In the genomic region with DNA sequence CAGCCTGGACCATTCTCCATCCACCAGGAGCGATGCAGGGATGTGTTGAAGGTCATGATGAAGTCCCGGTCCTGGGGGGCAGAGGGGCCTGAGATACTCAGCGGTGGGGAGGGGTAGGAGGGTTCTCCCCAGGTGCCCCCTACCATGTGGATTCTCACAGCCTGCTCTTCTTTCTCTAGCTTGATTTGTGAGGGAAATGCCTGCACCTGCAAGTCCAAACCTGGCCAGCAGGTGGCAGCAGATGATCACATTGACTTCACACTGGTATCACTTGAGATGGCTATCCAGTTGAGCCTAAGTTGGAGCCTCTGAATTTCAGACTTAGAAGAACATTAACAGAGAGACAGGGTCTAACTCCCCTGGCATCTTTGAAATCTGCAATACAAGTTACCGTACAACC, we compare ENCODE assay signal across 7 mouse cellular contexts. TPM values are rescaled to one million over a fixed set of nuclear protein-coding genes. Genes with fewer than 3 reads are reported as not detected.
DNase-seq lines count a peak whose midpoint lies in the region; ATAC-seq lines count a peak whose summit lies in the region.

No protein-coding gene starts in this region.

- no peak overlapping the region for H3K4me2 ChIP-seq in intestine, embryonic 15.5 days (replicated peaks)
- H3K4me2 ChIP-seq in midbrain, embryonic 14.5 days (ENCODE audit: low read length), result no peak overlapping the region

- H3K9ac ChIP-seq in intestine, embryonic 15.5 days, result no peak overlapping the region
- no peak overlapping the region for H3K9ac ChIP-seq in midbrain, embryonic 14.5 days (replicated peaks; ENCODE audit: low read length)

- intact Hi-C loops in left cerebral cortex, postnatal 25 days (cut with DNase I), result loop anchor here (1.0 kb wide), 1 partner anchor 193 kb away; no protein-coding TSS in a partner anchor

- no peaks in the 10 kb centered on the region for H3K27me3 ChIP-seq in intestine, embryonic 15.5 days (replicated peaks)
- no peaks in the 10 kb centered on the region for H3K27me3 ChIP-seq in midbrain, embryonic 14.5 days (ENCODE audit: control insufficient read depth, insufficient read depth, low read length)

- H3K27ac ChIP-seq in intestine, embryonic 15.5 days, result no peak overlapping the region
- H3K27ac ChIP-seq in midbrain, embryonic 14.5 days (replicated peaks; ENCODE audit: low read depth, low read length), result no peak overlapping the region

- H3K9me3 ChIP-seq in intestine, embryonic 15.5 days, result no peaks in the 10 kb centered on the region
- H3K9me3 ChIP-seq in midbrain, embryonic 14.5 days (ENCODE audit: control insufficient read depth, low read length), result no peaks in the 10 kb centered on the region

- no peak overlapping the region for H3K4me3 ChIP-seq in intestine, embryonic 15.5 days (replicated peaks)
- H3K4me3 ChIP-seq in midbrain, embryonic 14.5 days (replicated peaks; ENCODE audit: low read depth, low read length), result no peak overlapping the region

- WGBS in intestine, embryonic 15.5 days, result 33% methylated on average over 4 of the region's 4 CpGs
- 44% methylated on average over 4 of the region's 4 CpGs for WGBS in midbrain, embryonic 14.5 days

- peak; percentile 84 for DNase-seq in adipocyte (ENCODE audit: low spot score)
- DNase-seq in cerebellum, postnatal 25 days, result peak; percentile 96
- DNase-seq in frontal cortex, postnatal 25 days (ENCODE audit: low spot score in 2 of 2), result peak; percentile 90 to 97
- DNase-seq in left cerebral cortex, postnatal 25 days (ENCODE audit: low spot score in 2 of 2), result peak; percentile 89 to 95
- DNase-seq in midbrain, embryonic 14.5 days, result peak; percentile 92
- peak; percentile 74 for DNase-seq in spleen, adult 12 weeks (ENCODE audit: low spot score)

- H3K4me1 ChIP-seq in intestine, embryonic 15.5 days (replicated peaks), result peaks cover 6% of the 10 kb centered on the region; the same call in 1 of the 2 replicates
- no peaks in the 10 kb centered on the region for H3K4me1 ChIP-seq in midbrain, embryonic 14.5 days (ENCODE audit: control insufficient read depth, insufficient read depth, low read length)

- H3K36me3 ChIP-seq in intestine, embryonic 15.5 days, result no peaks in the 10 kb centered on the region
- peaks cover 41% of the 10 kb centered on the region for H3K36me3 ChIP-seq in midbrain, embryonic 14.5 days (ENCODE audit: control insufficient read depth, insufficient read depth, low read length)

- peak; percentile 19; the same call in 1 of the 2 replicates for ATAC-seq in intestine, embryonic 15.5 days
- ATAC-seq in midbrain, embryonic 14.5 days (ENCODE audit: low FRiP score, low TSS enrichment), result no peak; the same call in 1 of the 2 replicates

RNA-seq across cellular contexts. Expression of a gene that starts 40.0 kb away (rescaled TPM):
- polyA plus RNA-seq in intestine, embryonic 15.5 days (2015; fragmentation: Nextera tagmentation; extraction: Ambion mirVana), result 1.1 and 1.2 TPM in 2 replicates
- total RNA-seq in left cerebral cortex, postnatal 25 days (2021), result 10 to 100 TPM; 30.1 to 32.8 TPM
- polyA plus RNA-seq in midbrain, embryonic 14.5 days (2014; fragmentation: Nextera tagmentation; extraction: Ambion mirVana), result 25.7 and 76.6 TPM in 2 replicates

Comparison
In these comparisons a context has a peak if more than half of its experiments do, and no peak if none do; other contexts are left out.
1. RNA of a gene that starts 40.0 kb away (polyA plus RNA-seq): 25.7 to 76.6 TPM in midbrain, embryonic 14.5 days; 1.1 to 1.2 TPM in intestine, embryonic 15.5 days; every median in the first group is over 10 times any median in the second.
2. Peak in every context shown above with its lines, with median percentiles within 50 percentile points of each other: DNase-seq.